Mouse (Mus musculus) ES-E14 (cell line): Measurements from ENCODE around the gene Rbm34. TPM values are rescaled to one million over a fixed set of nuclear protein-coding genes. Genes with fewer than 3 reads are reported as not detected.

Source experiments
- DNase-seq: peaks from one replicate; pipeline ENCODE4 v3.0.0-alpha.2; 2013; ENCODE audit warnings: low read depth, low spot score
- H3K27ac ChIP-seq: 2 replicates; pipeline ENCODE4 v1.5.1; 2012; ENCODE audit warnings: low read depth, mild to moderate bottlenecking, low read length, moderate library complexity, mixed read lengths; ENCODE audit not compliant: poor library complexity, insufficient read depth, severe bottlenecking
- H3K36me3 ChIP-seq: 2 replicates; pipeline ENCODE4 v1.6.1; 2012; ENCODE audit warnings: mild to moderate bottlenecking, low read length, moderate library complexity, mixed read lengths; ENCODE audit not compliant: control insufficient read depth, poor library complexity, insufficient read depth, severe bottlenecking
- H3K4me1 ChIP-seq, 2 experiments: fragments of 150-350 bp in 1 of 2; sonication (generic) in 1 of 2; 2 replicates each; pipeline ENCODE4 v1.6.1; 2012; ENCODE audit warnings: low read length in 2 of 2, mild to moderate bottlenecking in 1 of 2, mixed read lengths in 1 of 2; ENCODE audit not compliant: control insufficient read depth in 2 of 2, insufficient read depth in 2 of 2, poor library complexity in 1 of 2
- H3K4me3 ChIP-seq, 2 experiments: fragments of 150-350 bp in 1 of 2; sonication (generic) in 1 of 2; 2 replicates each; pipeline ENCODE4 v1.5.1; 2012; ENCODE audit warnings: low read length in 2 of 2, low read depth in 1 of 2, mild to moderate bottlenecking in 1 of 2, mixed read lengths in 1 of 2; ENCODE audit not compliant: insufficient read depth in 1 of 2, poor library complexity in 1 of 2, severe bottlenecking in 1 of 2
- H3K9ac ChIP-seq: 2 replicates; pipeline ENCODE4 v1.6.1; 2012; ENCODE audit warnings: low read depth, mild to moderate bottlenecking, low read length, mixed read lengths; ENCODE audit not compliant: poor library complexity, insufficient read depth, severe bottlenecking
- H3K9me3 ChIP-seq: fragments of 150-350 bp; sonication (generic); 2 replicates; pipeline ENCODE4 v1.6.1; 2012; ENCODE audit warnings: low read depth, mild to moderate bottlenecking, low read length; ENCODE audit not compliant: control insufficient read depth, insufficient read depth
- CHD2 ChIP-seq: IDR thresholded peaks from 2 replicates; pipeline ENCODE4 v1.6.1; 2014; ENCODE audit warnings: mild to moderate bottlenecking, low read depth, low read length, inconsistent platforms
- HCFC1 ChIP-seq: IDR thresholded peaks from 2 replicates; pipeline ENCODE4 v1.6.1; 2012; ENCODE audit warnings: low read length, inconsistent platforms, borderline replicate concordance; ENCODE audit not compliant: insufficient read depth
- MAFK ChIP-seq: IDR thresholded peaks from 2 replicates; pipeline ENCODE4 v1.6.1; 2014; ENCODE audit warnings: mild to moderate bottlenecking, low read depth, low read length, inconsistent platforms; ENCODE audit not compliant: insufficient read depth
- ZC3H11A ChIP-seq: IDR thresholded peaks from 2 replicates; pipeline ENCODE4 v1.6.1; 2012; ENCODE audit warnings: low read depth, mild to moderate bottlenecking, inconsistent platforms, low read length, borderline replicate concordance
- ZNF384 ChIP-seq: IDR thresholded peaks from 2 replicates; pipeline ENCODE4 v1.6.1; 2012; ENCODE audit warnings: low read depth, low read length, inconsistent platforms
- in situ Hi-C, 2 experiments: fragments of 600-800 bp; cut with MboI; formaldehyde crosslinking; loops; one replicate each; pipeline ENCODE4 v1.15.1; 2025; ENCODE audit warnings: low sequenced_read_pairs in 2 of 2, inconsistent platforms in 1 of 2; ENCODE audit not compliant: unreplicated experiment in 2 of 2
- total RNA-seq: library from RNA; depleted of rRNA; stranded (reverse); fragments of 300-350 nt; gene quantifications from 2 replicates; pipeline ENCODE4 v1.2.3, GENCODE M21; 2012

Gene Rbm34
- total RNA-seq, 1 experiment: 32.5 TPM

- peaks cover 60% of the 10 kb centered on the region for H3K36me3 ChIP-seq
- H3K9ac ChIP-seq: no peak overlapping the region; the same call in 1 of the 2 replicates
- DNase-seq: no peak
- H3K4me3 ChIP-seq: no peak overlapping the region
- in situ Hi-C loops: no loop called here
- peak overlapping the region; percentile 84 for H3K27ac ChIP-seq
- TF ChIP-seq ZC3H11A (no peak), CHD2 (no peak), HCFC1 (peak; percentile 14; the same call in 1 of the 2 replicates), ZNF384 (no peak), MAFK (no peak)
- no peaks in the 10 kb centered on the region for H3K9me3 ChIP-seq
- peaks cover 0 to 29% of the 10 kb centered on the region in 2 experiments; a peak in 2 of 4 replicates for H3K4me1 ChIP-seq
Observed at GRCm38 (mm10) chr8:126931720-126932119, 39.2 kb downstream of the Rbm34 start.

GRCm38 (mm10) chr8:126929607-126930161, 41.2 kb downstream of the Rbm34 start:
- H3K9me3 ChIP-seq: no peaks in the 10 kb centered on the region
- H3K4me3 ChIP-seq: no peak overlapping the region
- DNase-seq: peak; percentile 89
- in situ Hi-C loops: no loop called here
- TF ChIP-seq MAFK (no peak), ZC3H11A (no peak), CHD2 (no peak), ZNF384 (no peak), HCFC1 (peak; percentile 24; the same call in 1 of the 2 replicates)
- peaks cover 48% of the 10 kb centered on the region for H3K36me3 ChIP-seq
- H3K27ac ChIP-seq: 0 out of 2 replicates have a peak overlapping the region, but pooled peaks have one; percentile 7
- no peak overlapping the region for H3K9ac ChIP-seq
- peaks cover 0 to 29% of the 10 kb centered on the region in 2 experiments; a peak in 2 of 4 replicates for H3K4me1 ChIP-seq

- TF ChIP-seq CHD2 (no peak), HCFC1 (no peak), MAFK (no peak), ZNF384 (no peak), ZC3H11A (no peak)
- H3K9me3 ChIP-seq: no peaks in the 10 kb centered on the region
- H3K36me3 ChIP-seq: peaks cover 44% of the 10 kb centered on the region
- no peak overlapping the region for H3K4me3 ChIP-seq
- H3K9ac ChIP-seq: no peak overlapping the region
- in situ Hi-C loops: no loop called here
- peaks cover 0 to 27% of the 10 kb centered on the region in 2 experiments; a peak in 2 of 4 replicates for H3K4me1 ChIP-seq
- DNase-seq: no peak
- H3K27ac ChIP-seq: no peak overlapping the region; the same call in 1 of the 2 replicates
Observed at GRCm38 (mm10) chr8:126928755-126929505, 41.9 kb downstream of the Rbm34 start.

- no peak for DNase-seq
- in situ Hi-C loops: no loop called here
- Histone ChIP-seq H3K9ac (no peak overlapping the region), H3K36me3 (peaks cover 39% of the 10 kb centered on the region), H3K4me3 (no peak overlapping the region), H3K4me1 (peaks cover 0 to 23% of the 10 kb centered on the region in 2 experiments; a peak in 2 of 4 replicates), H3K27ac (no peak overlapping the region), H3K9me3 (no peaks in the 10 kb centered on the region)
- TF ChIP-seq MAFK: peak; percentile 91
- TF ChIP-seq ZNF384: no peak
Observed at GRCm38 (mm10) chr8:126928028-126928427, 42.8 kb downstream of the Rbm34 start.
